Mouse (Mus musculus) lung, postnatal 0 days (tissue): ENCODE results near the gene Cd72.

ENCODE experiments used
- CTCF ChIP-seq: IDR thresholded peaks from 2 replicates; pipeline ENCODE4 v1.5.1; 2016; ENCODE audit warnings: antibody characterized with exemption, mild to moderate bottlenecking
- EP300 ChIP-seq: IDR thresholded peaks from 2 replicates; pipeline ENCODE4 v1.6.1; 2016; ENCODE audit warnings: antibody characterized with exemption, mild to moderate bottlenecking, control low read depth

GRCm38 (mm10) chr4:43496587-43496986 lies 42.2 kb upstream of the Cd72 start:
- TF ChIP-seq CTCF, result no peak
- no peak for TF ChIP-seq EP300
